Mouse (Mus musculus) cerebellum, adult 2 months (tissue): ENCODE measurements around the gene Eef2k. TPM values are rescaled to one million over a fixed set of nuclear protein-coding genes. Genes with fewer than 3 reads are reported as not detected.

ENCODE experiments used
- DNase-seq, 2 experiments: peaks; one replicate each; pipeline ENCODE4 v3.0.0; 2021
- H3K27ac ChIP-seq: fragments of 200-500 bp; 2 replicates; pipeline ENCODE4 v1.5.1; 2012; ENCODE audit warnings: low read length, control low read depth, inconsistent platforms; ENCODE audit not compliant: insufficient read depth
- H3K27me3 ChIP-seq: fragments of 200-500 bp; 2 replicates; pipeline ENCODE4 v1.6.1; 2012; ENCODE audit warnings: inconsistent platforms, mild to moderate bottlenecking, low read length, moderate library complexity; ENCODE audit not compliant: control insufficient read depth, insufficient read depth
- H3K4me1 ChIP-seq: fragments of 200-500 bp; 2 replicates; pipeline ENCODE4 v1.6.1; 2011; ENCODE audit warnings: low read length; ENCODE audit not compliant: control insufficient read depth, insufficient read depth
- H3K4me3 ChIP-seq: fragments of 200-500 bp; replicated peaks from 2 replicates; pipeline ENCODE3; 2011; ENCODE audit warnings: mild to moderate bottlenecking, low read depth, low read length, control low read depth; ENCODE audit not compliant: insufficient read depth
- CTCF ChIP-seq: fragments of 200-500 bp; IDR thresholded peaks from 2 replicates; pipeline ENCODE4 v1.5.1; 2011; ENCODE audit warnings: low read depth, mild to moderate bottlenecking, control low read depth, low read length, moderate library complexity, borderline replicate concordance; ENCODE audit not compliant: insufficient read depth
- POLR2A ChIP-seq: fragments of 200-500 bp; IDR thresholded peaks from 2 replicates; pipeline ENCODE4 v1.6.1; 2011; ENCODE audit warnings: low read length, control low read depth, borderline replicate concordance; ENCODE audit not compliant: insufficient read depth
- WGBS: fragments of 180-500 bp; shearing (Covaris S2); methylation state at CpG from one replicate; pipeline ENCODE4 v1.1.7; 2018; 5-methylcytosine and 5-hydroxymethylcytosine counted together
- polyA plus RNA-seq: library from polyadenylated mRNA; depleted of rRNA; stranded (reverse); fragments of >200 nt; gene quantifications from 2 replicates; pipeline ENCODE4 v1.2.3, GENCODE M21; 2012

The Eef2k gene
- polyA plus RNA-seq, 1 experiment, result 32.0 TPM

- H3K4me1 ChIP-seq, result peaks cover 3% of the 10 kb centered on the region; the same call in 1 of the 2 replicates
- no peak overlapping the region for H3K4me3 ChIP-seq
- 20% methylated on average over 5 of the region's 5 CpGs for WGBS
- no peaks in the 10 kb centered on the region for H3K27me3 ChIP-seq
- TF ChIP-seq POLR2A (no peak), CTCF (peak; percentile 88)
- peak; percentile 61 to 70 for DNase-seq
- H3K27ac ChIP-seq, result no peak overlapping the region
Observed at GRCm38 (mm10) chr7:120823248-120823647, 19.4 kb upstream of the Eef2k start.

GRCm38 (mm10) chr7:120825097-120825496, 17.5 kb upstream of the Eef2k start:
- Histone ChIP-seq H3K27ac (no peak overlapping the region), H3K4me3 (no peak overlapping the region), H3K4me1 (no peaks in the 10 kb centered on the region), H3K27me3 (no peaks in the 10 kb centered on the region)
- TF ChIP-seq POLR2A, result no peak
- TF ChIP-seq CTCF, result no peak
- 61% methylated on average over 2 of the region's 2 CpGs for WGBS
- DNase-seq, result no peak

- no peak for DNase-seq
- Histone ChIP-seq H3K27ac (no peak overlapping the region), H3K4me1 (no peaks in the 10 kb centered on the region), H3K4me3 (no peak overlapping the region), H3K27me3 (no peaks in the 10 kb centered on the region)
- TF ChIP-seq POLR2A, result no peak
- TF ChIP-seq CTCF, result peak; percentile 66
- 27% methylated on average over 3 of the region's 3 CpGs for WGBS
Observed at GRCm38 (mm10) chr7:120826408-120826807, 16.2 kb upstream of the Eef2k start.

GRCm38 (mm10) chr7:120830431-120831381, 11.9 kb upstream of the Eef2k start:
- TF ChIP-seq CTCF (no peak), POLR2A (peak; percentile 23; the same call in 1 of the 2 replicates)
- H3K4me3 ChIP-seq, result peak overlapping the region; percentile 90
- no peaks in the 10 kb centered on the region for H3K4me1 ChIP-seq
- peak overlapping the region; percentile 86 for H3K27ac ChIP-seq
- peak; percentile 83 to 87 for DNase-seq
- under 1% methylated on average over 46 of the region's 46 CpGs for WGBS
- no peaks in the 10 kb centered on the region for H3K27me3 ChIP-seq

- Histone ChIP-seq H3K27me3 (no peaks in the 10 kb centered on the region), H3K4me1 (no peaks in the 10 kb centered on the region), H3K4me3 (peak overlapping the region; percentile 67), H3K27ac (no peak overlapping the region)
- 29% methylated on average over 6 of the region's 6 CpGs for WGBS
- no peak for TF ChIP-seq POLR2A
- TF ChIP-seq CTCF, result no peak
- DNase-seq, result no peak
Observed at GRCm38 (mm10) chr7:120834426-120834825, 8.2 kb upstream of the Eef2k start.

GRCm38 (mm10) chr7:120834863-120835372, 7.7 kb upstream of the Eef2k start:
- H3K4me3 ChIP-seq, result peak overlapping the region; percentile 67
- 1% methylated on average over 14 of the region's 14 CpGs for WGBS
- no peak overlapping the region for H3K27ac ChIP-seq
- no peaks in the 10 kb centered on the region for H3K4me1 ChIP-seq
- peak; percentile 72 to 77 for DNase-seq
- no peak for TF ChIP-seq CTCF
- TF ChIP-seq POLR2A, result peak; percentile 18; the same call in 1 of the 2 replicates
- H3K27me3 ChIP-seq, result no peaks in the 10 kb centered on the region

GRCm38 (mm10) chr7:120835449-120836359, 6.9 kb upstream of the Eef2k start:
- peak overlapping the region; percentile 67 for H3K4me3 ChIP-seq
- H3K4me1 ChIP-seq, result no peaks in the 10 kb centered on the region
- peak; percentile 92 to 99 for DNase-seq
- TF ChIP-seq CTCF, result peak; percentile 99
- TF ChIP-seq POLR2A, result peak; percentile 67; the same call in 1 of the 2 replicates
- H3K27me3 ChIP-seq, result no peaks in the 10 kb centered on the region
- under 1% methylated on average over 41 of the region's 41 CpGs for WGBS
- H3K27ac ChIP-seq, result peak overlapping the region; percentile 38
